Mouse (Mus musculus) embryonic facial prominence, embryonic 14.5 days (tissue): ENCODE results near the gene Gm49027. TPM values are rescaled to one million over a fixed set of nuclear protein-coding genes. Genes with fewer than 3 reads are reported as not detected.
"Not testable (repeated sequence)": the region's sequence is repeated elsewhere in the genome, so short reads cannot be mapped to it uniquely, and the experiment has no call there.

Experiments
- ATAC-seq: fragments of 200-750 bp; cut with Nextera tagmentation; 2 replicates; pipeline ENCODE4 v1.8.0; 2017; ENCODE audit warnings: low read depth, moderate number of reproducible peaks, moderate TSS enrichment
- DNase-seq: peaks from one replicate; pipeline ENCODE4 v3.0.0-alpha.2; 2015; ENCODE audit warnings: low spot score
- H3K27ac ChIP-seq: fragments of 300-500 bp; sonication (generic); replicated peaks from 2 replicates; pipeline ENCODE4 v1.5.1; 2014; ENCODE audit warnings: low read depth, mild to moderate bottlenecking, low read length, moderate library complexity
- H3K27me3 ChIP-seq: fragments of 300-500 bp; sonication (generic); replicated peaks from 2 replicates; pipeline ENCODE4 v1.6.1; 2014; ENCODE audit warnings: low read length; ENCODE audit not compliant: control insufficient read depth, insufficient read depth
- H3K36me3 ChIP-seq: fragments of 300-500 bp; sonication (generic); 2 replicates; pipeline ENCODE4 v1.6.1; 2014; ENCODE audit warnings: low read length, mixed read lengths; ENCODE audit not compliant: control insufficient read depth, insufficient read depth
- H3K4me1 ChIP-seq: fragments of 300-500 bp; sonication (generic); 2 replicates; pipeline ENCODE4 v1.6.1; 2014; ENCODE audit warnings: antibody characterized with exemption, low read length; ENCODE audit not compliant: control insufficient read depth, insufficient read depth
- H3K4me2 ChIP-seq: fragments of 300-500 bp; sonication (generic); 2 replicates; pipeline ENCODE4 v1.6.1; 2014; ENCODE audit warnings: low read depth, mild to moderate bottlenecking, low read length, moderate library complexity, mixed read lengths
- H3K4me3 ChIP-seq: fragments of 300-500 bp; sonication (generic); 2 replicates; pipeline ENCODE4 v1.5.1; 2014; ENCODE audit warnings: low read depth, mild to moderate bottlenecking, low read length
- H3K9ac ChIP-seq: fragments of 300-500 bp; sonication (generic); 2 replicates; pipeline ENCODE4 v1.6.1; 2014; ENCODE audit warnings: low read depth, mild to moderate bottlenecking, low read length, moderate library complexity, mixed read lengths
- H3K9me3 ChIP-seq: fragments of 300-500 bp; sonication (generic); 2 replicates; pipeline ENCODE4 v1.6.1; 2016; ENCODE audit warnings: low read length; ENCODE audit not compliant: control insufficient read depth
- WGBS: fragments of 180-500 bp; shearing (Covaris S2); extraction: QIAGEN DNeasy Blood & Tissue Kit; methylation state at CpG from one replicate; pipeline ENCODE4 v1.1.7; 2014; 5-methylcytosine and 5-hydroxymethylcytosine counted together
- polyA plus RNA-seq: library from polyadenylated mRNA; unstranded; fragments of >200 nt; fragmentation: Nextera tagmentation; extraction: Ambion mirVana; gene quantifications from 2 replicates; pipeline ENCODE4 v1.2.1, GENCODE M21; 2014

Gm49027 gene
- polyA plus RNA-seq, 1 experiment from 2014 or later, result 4.5 TPM

GRCm38 (mm10) chr5:123512102-123512501 lies 13.2 kb downstream of the Gm49027 start:
- DNase-seq, result no peak
- H3K27me3 ChIP-seq, result peaks cover 13% of the 10 kb centered on the region; the same call in 1 of the 2 replicates
- WGBS, result 71% methylated on average over 2 of the region's 3 CpGs
- no peak for ATAC-seq
- H3K36me3 ChIP-seq, result peaks cover 43% of the 10 kb centered on the region
- no peak overlapping the region for H3K9ac ChIP-seq
- H3K9me3 ChIP-seq, result no peaks in the 10 kb centered on the region
- no peak overlapping the region for H3K27ac ChIP-seq
- H3K4me2 ChIP-seq, result no peak overlapping the region
- peaks cover 6% of the 10 kb centered on the region; the same call in 1 of the 2 replicates for H3K4me1 ChIP-seq
- no peak overlapping the region for H3K4me3 ChIP-seq

DNA sequence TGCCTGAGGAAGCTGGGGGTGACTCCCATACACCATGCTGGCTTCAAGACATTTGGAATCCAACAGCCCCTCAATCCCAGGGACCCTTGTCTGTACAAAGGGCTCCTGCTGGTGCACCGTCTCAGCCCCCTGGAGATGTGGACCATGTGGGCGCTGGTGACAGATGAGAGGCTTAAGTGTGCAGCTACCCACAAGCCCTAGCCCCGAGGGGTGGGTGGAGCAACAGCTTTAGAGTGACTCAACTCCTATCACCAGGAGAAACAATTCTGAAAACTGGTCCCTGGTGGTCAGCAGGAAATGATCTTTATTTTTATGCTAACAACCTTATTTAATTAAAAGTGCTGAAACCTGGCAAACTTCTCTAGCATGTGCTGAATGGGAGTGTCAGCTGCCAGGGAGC lies 13.9 kb downstream of the Gm49027 start:
- not testable (repeated sequence) for H3K9ac ChIP-seq, H3K4me2 ChIP-seq, H3K27ac ChIP-seq, ATAC-seq, H3K9me3 ChIP-seq, H3K4me1 ChIP-seq, H3K4me3 ChIP-seq, DNase-seq
- WGBS, result 78% methylated on average over 3 of the region's 3 CpGs
- peaks cover 36% of the 10 kb centered on the region for H3K36me3 ChIP-seq
- peaks cover 13% of the 10 kb centered on the region; the same call in 1 of the 2 replicates for H3K27me3 ChIP-seq

DNA sequence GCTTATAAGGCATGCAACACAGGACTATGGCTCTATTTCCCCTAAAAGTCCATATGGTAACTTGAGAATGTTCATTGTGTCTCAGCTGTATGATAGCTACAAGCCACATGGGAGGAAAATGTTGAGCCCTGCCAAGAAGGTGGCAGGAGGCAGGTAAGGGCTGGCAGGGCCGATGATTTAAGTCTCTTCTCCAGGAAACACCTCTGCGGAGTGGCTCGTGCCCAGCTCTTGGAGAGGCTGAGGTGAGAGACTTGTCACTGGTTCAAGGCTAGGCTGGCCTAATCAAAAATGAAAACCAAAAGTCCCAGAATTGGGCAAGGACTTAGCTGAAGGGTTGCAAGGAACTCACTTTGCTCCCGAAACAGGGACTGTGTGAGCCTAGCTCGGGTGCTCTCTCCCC lies 15.1 kb downstream of the Gm49027 start, which contains the start of gene B3gnt4:
Gene B3gnt4, plus strand, starts transcription at position 301 of the 400 bp plus-strand sequence.
- Histone ChIP-seq H3K27me3 (peaks cover 17% of the 10 kb centered on the region; the same call in 1 of the 2 replicates), H3K4me3 (no peak within 1 kb of the TSS), H3K4me1 (peaks cover 6% of the 10 kb centered on the region; the same call in 1 of the 2 replicates), H3K36me3 (peaks cover 24% of the 10 kb centered on the region), H3K9ac (no peak within 1 kb of the TSS), H3K27ac (no peak within 1 kb of the TSS), H3K4me2 (peak within 1 kb of the TSS; percentile 90; the same call in 1 of the 2 replicates), H3K9me3 (no peaks in the 10 kb centered on the region)
- ATAC-seq (no peak), DNase-seq (no peak)
- WGBS, result 79% methylated on average over 5 of the region's 5 CpGs

- Histone ChIP-seq H3K4me1 (peaks cover 6% of the 10 kb centered on the region; the same call in 1 of the 2 replicates), H3K36me3 (peaks cover 18% of the 10 kb centered on the region), H3K9ac (peak overlapping the region; percentile 63), H3K4me3 (peak overlapping the region; percentile 69), H3K4me2 (peak overlapping the region; percentile 90), H3K9me3 (no peaks in the 10 kb centered on the region), H3K27ac (no peak overlapping the region), H3K27me3 (peaks cover 17% of the 10 kb centered on the region; the same call in 1 of the 2 replicates)
- ATAC-seq, result no peak
- DNase-seq, result no peak
- WGBS, result 4% methylated on average over 12 of the region's 12 CpGs
These were observed 16.4 kb downstream of the Gm49027 start for GRCm38 (mm10) chr5:123508921-123509320.

- H3K4me3 ChIP-seq, result peak overlapping the region; percentile 69
- peaks cover 17% of the 10 kb centered on the region; the same call in 1 of the 2 replicates for H3K27me3 ChIP-seq
- H3K9ac ChIP-seq, result peak overlapping the region; percentile 63
- peaks cover 14% of the 10 kb centered on the region for H3K36me3 ChIP-seq
- ATAC-seq (peak; percentile 91), DNase-seq (peak; percentile 95)
- 1% methylated on average over 25 of the region's 59 CpGs for WGBS
- H3K9me3 ChIP-seq, result no peaks in the 10 kb centered on the region
- H3K4me1 ChIP-seq, result peaks cover 6% of the 10 kb centered on the region; the same call in 1 of the 2 replicates
- no peak overlapping the region for H3K27ac ChIP-seq
- peak overlapping the region; percentile 90 for H3K4me2 ChIP-seq
These were observed 17.2 kb downstream of the Gm49027 start for GRCm38 (mm10) chr5:123507936-123508723.

DNA sequence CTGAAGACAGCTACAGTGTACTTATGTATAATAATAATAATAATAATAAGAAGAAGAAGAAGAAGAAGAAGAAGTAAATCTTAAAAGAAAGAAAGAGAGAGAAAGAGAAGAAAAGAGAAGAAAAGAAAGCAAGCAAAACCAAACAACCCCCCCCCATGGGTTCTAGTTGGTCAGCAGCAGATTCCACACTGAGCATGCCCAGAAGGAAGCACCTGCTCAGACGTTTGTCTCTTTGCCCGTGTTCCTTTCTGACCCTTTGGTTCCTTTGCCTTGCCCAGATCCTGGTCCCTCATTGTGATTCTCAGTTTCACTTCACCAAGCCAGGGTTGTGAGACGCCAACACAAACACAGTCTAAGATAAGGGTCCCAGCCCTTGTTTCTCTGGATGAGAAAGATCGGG lies 23.3 kb downstream of the Gm49027 start:
- Histone ChIP-seq H3K4me3 (no peak overlapping the region), H3K9ac (no peak overlapping the region), H3K4me1 (peaks cover 7% of the 10 kb centered on the region), H3K36me3 (no peaks in the 10 kb centered on the region), H3K4me2 (no peak overlapping the region), H3K9me3 (no peaks in the 10 kb centered on the region), H3K27ac (no peak overlapping the region), H3K27me3 (0 out of 2 replicates have a peak, but pooled peaks cover 4% of the 10 kb centered on the region)
- 72% methylated on average over 4 of the region's 4 CpGs for WGBS
- DNase-seq, result no peak
- no peak for ATAC-seq

- WGBS, result 49% methylated on average over 4 of the region's 4 CpGs
- DNase-seq (peak; percentile 17), ATAC-seq (no peak)
- H3K36me3 ChIP-seq, result no peaks in the 10 kb centered on the region
- H3K4me2 ChIP-seq, result no peak overlapping the region
- no peaks in the 10 kb centered on the region for H3K9me3 ChIP-seq
- no peak overlapping the region for H3K27ac ChIP-seq
- no peaks in the 10 kb centered on the region for H3K27me3 ChIP-seq
- no peak overlapping the region for H3K9ac ChIP-seq
- peaks cover 7% of the 10 kb centered on the region for H3K4me1 ChIP-seq
- no peak overlapping the region for H3K4me3 ChIP-seq
These were observed 25.6 kb downstream of the Gm49027 start for GRCm38 (mm10) chr5:123499717-123500116.

- H3K9me3 ChIP-seq, result no peaks in the 10 kb centered on the region
- 41% methylated on average over 9 of the region's 9 CpGs for WGBS
- H3K4me2 ChIP-seq, result no peak overlapping the region
- DNase-seq (no peak), ATAC-seq (no peak)
- no peak overlapping the region for H3K4me3 ChIP-seq
- H3K36me3 ChIP-seq, result no peaks in the 10 kb centered on the region
- H3K27ac ChIP-seq, result no peak overlapping the region
- no peaks in the 10 kb centered on the region; the same call in 1 of the 2 replicates for H3K4me1 ChIP-seq
- H3K9ac ChIP-seq, result no peak overlapping the region
- H3K27me3 ChIP-seq, result no peaks in the 10 kb centered on the region
These were observed 35.4 kb downstream of the Gm49027 start for GRCm38 (mm10) chr5:123489935-123490334.
